Mouse (Mus musculus): ENCODE results near the gene Bgn. TPM values are rescaled to one million over a fixed set of nuclear protein-coding genes. Genes with fewer than 3 reads are reported as not detected.

The Bgn gene
- polyA plus RNA-seq, 1 experiment from 2014 or later: 93.4 TPM

GRCm38 (mm10) chrX:73475658-73476256, 7.6 kb upstream of the Bgn start:
- ATAC-seq (replicated peaks; ENCODE audit: low FRiP score, low read depth): no peak
- Histone ChIP-seq H3K4me1 (replicated peaks; ENCODE audit: insufficient read depth, low read length) (0 out of 2 replicates have a peak, but pooled peaks cover 3% of the 10 kb centered on the region), H3K9ac (ENCODE audit: low read depth, low read length) (no peak overlapping the region), H3K27me3 (ENCODE audit: insufficient read depth, low read length) (no peaks in the 10 kb centered on the region), H3K4me3 (replicated peaks; ENCODE audit: low read depth, low read length) (no peak overlapping the region), H3K4me2 (ENCODE audit: low read length) (no peak overlapping the region), H3K27ac (peak overlapping the region; percentile 81), H3K9me3 (replicated peaks; ENCODE audit: low read length) (no peaks in the 10 kb centered on the region), H3K36me3 (ENCODE audit: insufficient read depth, low read length) (no peaks in the 10 kb centered on the region)
- 85% methylated on average over 1 of the region's 1 CpGs for WGBS
- no peak for DNase-seq (ENCODE audit: low spot score)
- TF ChIP-seq CTCF (IDR thresholded peaks at IDR 0.05; ENCODE audit: low read depth): no peak

DNA sequence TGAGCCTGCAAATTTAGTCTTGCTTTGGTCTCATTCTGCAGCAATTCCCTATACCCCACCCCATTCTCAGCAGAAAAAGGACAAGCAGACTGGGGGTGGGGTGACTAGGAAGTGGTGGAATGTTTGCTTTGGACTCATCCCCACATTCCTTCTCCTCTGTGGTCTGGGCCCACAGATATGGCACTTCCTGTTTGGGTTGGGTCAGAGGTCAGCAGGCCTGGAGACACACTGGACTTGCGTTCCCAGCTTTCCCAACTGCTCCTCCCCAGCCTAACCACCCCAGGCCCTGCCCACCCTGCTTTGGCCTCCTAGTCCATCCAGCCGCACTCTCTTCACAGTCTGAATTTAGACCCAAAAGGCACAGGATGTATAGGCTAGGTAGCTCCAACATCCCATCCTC, 6.8 kb upstream of the Bgn start:
- TF ChIP-seq CTCF (IDR thresholded peaks at IDR 0.05; ENCODE audit: low read depth): no peak

GRCm38 (mm10) chrX:73477500-73477899, 5.9 kb upstream of the Bgn start:
- TF ChIP-seq CTCF (IDR thresholded peaks at IDR 0.05; ENCODE audit: low read depth): no peak
- H3K9me3 ChIP-seq (replicated peaks; ENCODE audit: low read length): no peaks in the 10 kb centered on the region
- H3K9ac ChIP-seq (ENCODE audit: low read depth, low read length): no peak overlapping the region
- no peaks in the 10 kb centered on the region for H3K36me3 ChIP-seq (ENCODE audit: insufficient read depth, low read length)
- ATAC-seq (replicated peaks; ENCODE audit: low FRiP score, low read depth) (no peak), DNase-seq (ENCODE audit: low spot score) (no peak)
- H3K27ac ChIP-seq: no peak overlapping the region
- no peak overlapping the region for H3K4me2 ChIP-seq (ENCODE audit: low read length)
- H3K4me3 ChIP-seq (replicated peaks; ENCODE audit: low read depth, low read length): no peak overlapping the region
- H3K4me1 ChIP-seq (replicated peaks; ENCODE audit: insufficient read depth, low read length): 0 out of 2 replicates have a peak, but pooled peaks cover 3% of the 10 kb centered on the region
- 70% methylated on average over 2 of the region's 2 CpGs for WGBS
- H3K27me3 ChIP-seq (ENCODE audit: insufficient read depth, low read length): no peaks in the 10 kb centered on the region

More for the DNA sequence above, 6.8 kb upstream of the Bgn start:
- Histone ChIP-seq H3K4me1 (replicated peaks; ENCODE audit: insufficient read depth, low read length) (0 out of 2 replicates have a peak, but pooled peaks cover 3% of the 10 kb centered on the region), H3K27me3 (ENCODE audit: insufficient read depth, low read length) (no peaks in the 10 kb centered on the region), H3K9me3 (replicated peaks; ENCODE audit: low read length) (no peaks in the 10 kb centered on the region), H3K27ac (peak overlapping the region; percentile 81), H3K4me2 (ENCODE audit: low read length) (no peak overlapping the region), H3K9ac (ENCODE audit: low read depth, low read length) (no peak overlapping the region), H3K4me3 (replicated peaks; ENCODE audit: low read depth, low read length) (no peak overlapping the region), H3K36me3 (ENCODE audit: insufficient read depth, low read length) (no peaks in the 10 kb centered on the region)
- ATAC-seq (replicated peaks; ENCODE audit: low FRiP score, low read depth) (peak; percentile 83; the same call in 1 of the 2 replicates), DNase-seq (ENCODE audit: low spot score) (peak; percentile 86)
- WGBS: 57% methylated on average over 2 of the region's 2 CpGs

- H3K9me3 ChIP-seq (replicated peaks; ENCODE audit: low read length): no peaks in the 10 kb centered on the region
- no peak for TF ChIP-seq CTCF (IDR thresholded peaks at IDR 0.05; ENCODE audit: low read depth)
- DNase-seq (ENCODE audit: low spot score) (no peak), ATAC-seq (replicated peaks; ENCODE audit: low FRiP score, low read depth) (no peak)
- 0 out of 2 replicates have a peak, but pooled peaks cover under 1% of the 10 kb centered on the region for H3K4me1 ChIP-seq (replicated peaks; ENCODE audit: insufficient read depth, low read length)
- no peaks in the 10 kb centered on the region for H3K36me3 ChIP-seq (ENCODE audit: insufficient read depth, low read length)
- peak overlapping the region; percentile 60; the same call in 1 of the 2 replicates for H3K27ac ChIP-seq
- H3K9ac ChIP-seq (ENCODE audit: low read depth, low read length): no peak overlapping the region
- no peak overlapping the region for H3K4me3 ChIP-seq (replicated peaks; ENCODE audit: low read depth, low read length)
- no peaks in the 10 kb centered on the region for H3K27me3 ChIP-seq (ENCODE audit: insufficient read depth, low read length)
- H3K4me2 ChIP-seq (ENCODE audit: low read length): no peak overlapping the region
Measured at GRCm38 (mm10) chrX:73479656-73480055, 3.7 kb upstream of the Bgn start.

GRCm38 (mm10) chrX:73480334-73480733, 3.1 kb upstream of the Bgn start:
- no peak for TF ChIP-seq CTCF (IDR thresholded peaks at IDR 0.05; ENCODE audit: low read depth)
- ATAC-seq (replicated peaks; ENCODE audit: low FRiP score, low read depth) (no peak), DNase-seq (ENCODE audit: low spot score) (peak; percentile 56)
- Histone ChIP-seq H3K4me2 (ENCODE audit: low read length) (no peak overlapping the region), H3K27me3 (ENCODE audit: insufficient read depth, low read length) (no peaks in the 10 kb centered on the region), H3K4me1 (replicated peaks; ENCODE audit: insufficient read depth, low read length) (no peaks in the 10 kb centered on the region), H3K4me3 (replicated peaks; ENCODE audit: low read depth, low read length) (no peak overlapping the region), H3K27ac (peak overlapping the region; percentile 60), H3K9me3 (replicated peaks; ENCODE audit: low read length) (no peaks in the 10 kb centered on the region), H3K36me3 (ENCODE audit: insufficient read depth, low read length) (no peaks in the 10 kb centered on the region), H3K9ac (ENCODE audit: low read depth, low read length) (no peak overlapping the region)
- 45% methylated on average over 2 of the region's 2 CpGs for WGBS

DNA sequence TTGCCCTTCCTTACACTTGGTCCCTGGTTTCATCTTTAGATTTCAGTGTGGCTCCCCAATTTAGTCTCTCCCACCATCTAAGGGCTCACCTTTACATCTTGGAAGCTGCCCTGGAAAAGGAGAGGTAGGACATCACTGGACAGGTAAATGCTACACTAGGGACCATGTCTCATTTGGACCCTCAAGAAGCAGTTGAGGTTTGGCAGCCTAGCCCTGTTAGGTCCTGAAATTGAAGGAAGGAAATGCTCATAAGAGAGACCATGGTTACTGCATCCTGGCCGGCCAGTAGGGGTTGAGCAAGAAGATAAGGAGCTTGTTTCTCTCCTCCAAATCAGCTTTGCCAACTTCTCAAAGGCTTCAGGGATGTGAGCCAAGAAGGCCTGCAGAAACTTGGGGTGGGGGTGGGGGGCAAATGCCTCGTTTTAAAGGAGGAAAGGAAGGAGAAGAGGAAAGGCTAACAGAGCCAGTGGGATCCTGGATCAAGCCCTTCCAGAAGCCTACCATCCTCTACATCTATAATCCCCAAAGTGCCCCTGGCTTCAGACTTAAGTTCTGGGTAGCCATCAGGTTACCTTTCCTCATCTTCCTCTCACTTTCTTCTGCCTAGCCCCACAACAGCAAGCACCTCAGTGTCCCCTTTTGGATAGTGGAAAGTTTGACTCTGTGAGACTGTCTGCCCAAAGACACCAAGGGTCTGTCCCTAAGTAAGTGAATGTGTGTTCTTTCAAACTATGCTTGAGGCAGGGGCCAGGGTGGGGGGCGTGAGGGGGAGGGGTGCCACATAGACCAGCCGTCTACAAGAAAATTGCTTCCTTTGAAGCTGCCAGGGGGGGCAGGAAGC, 539 bp upstream of the Bgn start:
- no peak overlapping the region for H3K9ac ChIP-seq (ENCODE audit: low read depth, low read length)
- H3K27me3 ChIP-seq (ENCODE audit: insufficient read depth, low read length): no peaks in the 10 kb centered on the region
- H3K36me3 ChIP-seq (ENCODE audit: insufficient read depth, low read length): no peaks in the 10 kb centered on the region
- H3K4me2 ChIP-seq (ENCODE audit: low read length): peak overlapping the region; percentile 50
- DNase-seq (ENCODE audit: low spot score) (no peak), ATAC-seq (replicated peaks; ENCODE audit: low FRiP score, low read depth) (no peak)
- H3K4me1 ChIP-seq (replicated peaks; ENCODE audit: insufficient read depth, low read length): 0 out of 2 replicates have a peak, but pooled peaks cover 2% of the 10 kb centered on the region
- peak overlapping the region; percentile 31; the same call in 1 of the 2 replicates for H3K4me3 ChIP-seq (replicated peaks; ENCODE audit: low read depth, low read length)
- H3K27ac ChIP-seq: 0 out of 2 replicates have a peak overlapping the region, but pooled peaks have one; percentile 25
- 36% methylated on average over 4 of the region's 4 CpGs for WGBS
- TF ChIP-seq CTCF (IDR thresholded peaks at IDR 0.05; ENCODE audit: low read depth): no peak
- H3K9me3 ChIP-seq (replicated peaks; ENCODE audit: low read length): no peaks in the 10 kb centered on the region
